Mouse (Mus musculus) frontal cortex, postnatal 14 days (tissue): Measurements from ENCODE around the gene Pde4a.
"Not testable (repeated sequence)": the region's sequence is repeated elsewhere in the genome, so short reads cannot be mapped to it uniquely, and the experiment has no call there.

Experiments
- DNase-seq, 2 experiments: peaks; one replicate each; pipeline ENCODE4 v3.0.0; 2022; ENCODE audit warnings: low spot score in 2 of 2

Gene Pde4a

DNA sequence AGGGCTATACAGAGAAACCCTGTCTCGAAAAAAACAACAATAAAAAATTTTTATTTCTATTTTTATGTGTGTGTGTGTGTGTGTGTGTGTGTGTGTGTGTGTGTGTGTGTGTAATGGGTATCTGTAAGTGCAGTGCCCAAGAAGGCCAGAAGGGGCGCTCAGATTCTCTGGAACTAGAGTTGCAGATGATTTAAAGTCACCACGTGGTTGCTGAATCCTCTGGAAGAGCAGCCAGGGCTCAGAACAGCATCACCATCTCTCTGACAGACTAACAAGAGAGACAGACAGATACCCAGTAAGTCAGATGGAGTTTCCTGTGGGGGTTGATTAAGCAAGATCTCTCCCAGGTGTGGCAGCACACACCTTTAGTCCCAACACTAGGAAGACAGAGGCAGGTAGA is 54.3 kb downstream of the Pde4a start:
- DNase-seq = no peak

DNA sequence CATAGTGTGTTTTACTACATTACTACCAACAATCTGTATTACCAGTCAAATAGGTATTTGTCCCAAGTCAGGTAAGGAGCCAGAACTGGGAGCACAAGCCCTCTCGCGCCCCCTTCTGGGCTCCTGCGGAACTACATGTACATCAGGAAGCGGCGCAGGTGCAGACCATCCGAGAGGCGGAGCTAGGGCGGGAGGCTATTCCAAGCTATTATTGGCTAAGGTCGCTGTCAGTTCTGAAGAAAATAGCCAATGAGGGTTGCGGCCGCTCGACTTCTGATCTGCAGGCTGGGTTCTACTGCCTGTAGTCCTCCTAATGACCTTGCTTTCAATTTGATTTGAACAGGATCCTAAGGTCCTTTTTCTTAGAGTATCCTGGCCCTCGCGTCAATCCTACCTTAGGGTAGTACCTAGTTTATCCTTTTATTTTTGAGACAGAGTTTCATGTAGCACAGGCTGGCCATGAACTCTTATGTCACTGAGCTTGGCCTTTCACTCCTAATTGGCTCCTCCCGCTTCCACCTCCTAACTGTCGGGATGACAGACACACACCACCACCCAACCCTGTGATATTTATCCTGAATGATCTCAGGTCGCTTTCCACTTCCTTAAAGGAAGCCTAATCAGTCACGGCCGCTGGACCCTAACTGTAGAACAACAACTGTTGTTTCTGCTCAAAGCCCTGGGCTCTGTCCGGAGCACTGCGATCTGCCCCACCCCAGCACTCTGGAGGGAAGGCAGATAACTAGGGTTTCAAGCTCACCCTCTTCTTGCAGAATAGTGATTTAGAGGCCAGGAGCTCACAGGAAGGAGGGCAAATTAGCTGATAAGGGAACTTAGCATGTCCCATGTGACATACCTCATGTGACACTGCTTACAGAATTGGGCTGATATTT is 55.2 kb downstream of the Pde4a start:
- peak; percentile 86 to 87 for DNase-seq

DNA sequence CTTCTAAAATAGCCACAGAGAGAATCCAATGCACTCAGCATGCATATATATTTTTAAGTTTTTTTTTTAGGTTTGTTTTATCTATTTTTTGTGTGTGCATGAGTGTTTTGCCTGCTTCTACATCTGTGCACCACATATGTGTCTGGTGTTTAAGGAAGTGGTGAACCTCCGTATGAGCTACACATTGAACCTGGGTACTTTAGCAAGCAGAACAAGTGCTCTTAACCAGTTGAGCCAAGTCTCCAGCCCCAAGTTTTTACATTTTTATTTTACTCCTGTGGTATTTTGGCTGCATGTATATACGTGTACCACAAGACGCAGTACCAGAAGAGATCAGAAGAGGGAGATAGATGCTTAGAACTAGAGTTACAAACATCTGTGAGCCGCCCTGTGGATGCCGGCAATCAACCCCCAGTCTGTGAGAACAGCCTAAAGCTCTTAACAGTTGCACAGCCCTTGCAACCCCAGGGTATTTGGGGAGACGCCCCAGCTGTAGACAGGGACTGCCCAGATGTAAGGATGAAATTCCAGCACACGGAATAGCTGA is 55.9 kb downstream of the Pde4a start:
- DNase-seq = no peak

DNA sequence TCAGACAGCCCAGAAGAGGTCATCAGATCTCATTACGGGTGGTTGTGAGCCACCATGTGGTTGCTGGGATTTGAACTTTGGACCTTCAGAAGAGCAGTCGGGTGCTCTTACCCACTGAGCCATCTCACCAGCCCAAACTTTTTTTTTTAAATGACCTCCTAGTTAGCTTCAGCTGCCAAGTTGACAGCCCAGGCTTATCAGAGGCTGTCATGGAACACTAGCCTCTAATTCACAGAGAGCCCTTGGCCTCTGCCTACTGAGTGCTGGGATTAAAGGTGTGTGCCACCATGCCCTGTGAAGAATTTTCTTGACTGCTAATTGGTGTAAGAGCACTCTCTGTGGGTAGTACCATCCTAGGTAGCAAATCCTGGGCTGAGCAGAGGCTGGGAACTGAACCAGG is 58.0 kb downstream of the Pde4a start:
- not testable (repeated sequence) for DNase-seq

DNA sequence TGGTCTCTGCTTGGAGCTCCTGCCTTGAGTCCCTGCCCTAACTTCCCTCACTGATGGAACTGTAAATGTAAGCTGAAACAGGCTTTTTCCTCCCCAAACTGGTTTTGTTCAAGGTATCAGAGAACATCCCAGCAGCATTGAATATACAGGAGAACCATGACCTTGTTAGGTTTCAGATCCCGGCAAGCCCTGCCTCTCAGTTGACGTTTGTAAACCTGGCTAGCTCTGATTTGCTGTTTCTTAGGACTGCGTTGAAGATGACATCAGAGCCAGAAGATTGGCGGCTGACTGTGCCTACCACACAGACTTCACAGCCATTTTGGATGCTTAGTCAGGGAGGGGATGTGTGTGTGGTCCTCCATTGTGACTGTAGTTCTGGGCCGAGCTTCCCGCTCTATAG is 58.4 kb downstream of the Pde4a start:
- no peak for DNase-seq

DNA sequence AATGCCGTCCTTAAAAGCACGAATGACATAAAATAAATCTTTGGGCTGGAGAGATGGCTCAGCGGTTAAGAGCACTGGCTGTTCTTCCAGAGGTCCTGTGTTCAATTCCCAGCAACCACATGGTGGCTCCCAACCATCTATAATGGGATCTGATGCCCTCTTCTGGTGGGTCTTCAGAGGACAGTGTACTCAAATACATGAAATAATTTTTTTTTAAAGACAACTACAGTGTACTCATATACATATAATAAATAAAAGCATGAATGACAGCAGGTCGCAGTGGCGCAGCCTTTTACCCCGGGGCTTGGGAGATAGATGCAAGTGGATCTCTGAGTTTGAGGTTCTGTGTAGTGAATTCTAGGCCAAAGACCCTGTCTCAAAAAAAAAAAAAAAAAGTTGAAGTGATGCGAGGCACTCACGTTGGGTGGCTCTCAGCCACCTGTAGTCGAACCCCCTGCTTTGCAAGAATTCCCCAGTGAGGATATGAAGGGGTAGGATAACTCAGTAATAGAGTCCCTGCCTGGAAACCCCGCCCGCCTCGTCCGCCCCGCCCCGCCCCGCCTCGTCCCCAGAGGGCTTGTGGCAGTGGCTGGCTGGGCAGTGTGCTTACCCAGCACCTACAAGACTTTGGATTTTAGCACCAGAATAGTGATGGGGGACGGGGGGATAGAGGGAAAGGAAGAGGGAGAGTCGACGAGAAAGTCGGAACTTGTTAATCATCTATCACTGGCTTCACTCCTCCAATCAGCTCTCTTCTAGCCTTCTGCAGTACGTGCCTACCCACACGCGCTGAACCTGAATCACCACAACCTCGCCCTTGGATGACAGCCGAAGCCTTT is 59.3 kb downstream of the Pde4a start:
- DNase-seq = no peak

DNA sequence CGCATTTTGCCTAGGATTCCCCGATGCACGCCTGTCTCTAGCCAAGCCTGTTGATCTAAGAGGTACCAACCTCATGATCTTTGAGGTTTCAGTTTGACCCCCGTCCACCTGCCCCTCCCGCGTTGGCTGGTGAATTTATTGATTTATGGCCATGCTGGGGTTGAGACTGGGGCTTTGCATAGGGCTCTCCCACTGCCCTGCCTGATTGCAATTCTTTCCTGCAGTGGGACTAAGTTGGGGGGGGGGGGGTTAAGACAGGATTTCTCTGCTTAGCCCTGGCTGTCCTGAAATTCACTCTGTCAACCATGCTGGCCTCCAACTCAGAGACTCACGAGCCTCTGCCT is 59.9 kb downstream of the Pde4a start:
- DNase-seq = no peak

DNA sequence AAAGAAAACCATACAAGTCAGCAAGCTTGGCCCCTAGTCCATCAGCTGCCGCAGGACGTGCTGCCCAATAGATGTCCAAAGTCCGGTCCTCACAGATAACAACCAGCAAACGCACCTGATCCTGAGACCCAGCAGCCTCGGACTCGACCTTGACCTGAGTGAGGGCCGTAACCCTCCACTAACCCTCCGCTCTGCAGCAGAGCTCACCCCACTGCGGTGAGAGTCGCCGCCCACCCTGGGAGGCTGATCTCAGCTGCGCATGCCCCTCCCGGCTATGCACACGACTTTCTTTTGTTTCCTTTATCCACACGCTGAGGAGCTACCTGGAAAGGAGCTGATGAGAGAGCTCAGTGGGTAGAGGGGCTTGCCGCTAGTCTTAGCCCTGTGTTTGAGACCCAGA is 61.8 kb downstream of the Pde4a start:
- no peak for DNase-seq

DNA sequence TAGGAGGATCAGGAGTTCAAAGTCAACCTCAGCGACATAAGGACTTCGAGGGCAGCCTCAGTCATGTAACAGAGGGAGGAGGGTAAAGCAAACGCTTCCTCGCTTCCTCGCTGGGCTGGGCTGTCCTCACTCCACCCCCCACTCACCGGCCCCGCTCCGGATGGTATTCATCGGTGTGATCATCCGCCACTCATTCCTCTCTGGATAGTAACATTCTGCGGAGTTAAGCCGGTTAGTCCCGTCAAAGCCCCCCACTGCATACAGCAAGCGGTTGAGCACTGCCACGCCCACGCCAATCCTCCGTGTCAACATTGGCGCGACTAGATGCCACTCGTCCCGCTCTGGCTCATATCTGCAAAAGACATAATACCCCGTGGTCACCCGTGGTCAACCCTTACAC is 66.0 kb downstream of the Pde4a start:
- no peak for DNase-seq

DNA sequence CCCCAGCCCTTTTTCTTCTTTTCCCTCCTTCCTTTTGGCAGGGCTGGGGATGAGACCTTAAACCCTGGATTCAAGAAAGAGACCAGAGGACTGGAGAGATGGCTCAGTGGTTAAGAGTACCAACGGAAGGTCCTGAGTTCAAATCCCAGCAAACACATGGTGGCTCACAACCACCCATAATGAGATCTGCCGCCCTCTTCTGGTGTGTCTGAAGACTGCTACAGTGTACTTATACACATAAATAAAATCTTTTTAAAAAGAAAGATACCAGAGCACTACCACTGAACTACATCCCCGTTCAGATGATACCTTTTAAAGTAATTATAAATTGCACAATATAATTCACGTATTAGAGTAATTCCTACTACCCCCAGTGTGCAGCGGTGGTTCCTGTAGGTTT is 67.4 kb downstream of the Pde4a start:
- no peak for DNase-seq

DNA sequence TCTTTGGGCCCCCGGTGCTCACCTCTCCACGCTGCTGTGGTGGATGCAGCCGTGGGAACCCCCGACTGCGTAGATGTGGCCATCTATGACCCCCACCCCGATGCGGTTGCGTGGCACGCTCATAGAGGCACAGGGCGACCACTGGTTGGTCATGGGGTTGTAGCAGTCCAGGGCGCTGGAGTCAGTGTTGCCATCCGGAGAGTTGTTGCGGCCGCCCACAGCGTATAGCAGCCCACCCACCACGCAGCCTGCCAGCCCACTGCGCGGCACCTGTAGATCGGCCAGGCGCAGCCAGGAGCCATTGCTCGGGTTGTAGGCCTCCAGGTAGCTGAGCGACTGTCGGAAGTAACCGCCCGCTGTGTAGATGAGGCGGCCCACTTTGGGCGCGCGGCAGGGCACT is 67.9 kb downstream of the Pde4a start:
- no peak for DNase-seq

DNA sequence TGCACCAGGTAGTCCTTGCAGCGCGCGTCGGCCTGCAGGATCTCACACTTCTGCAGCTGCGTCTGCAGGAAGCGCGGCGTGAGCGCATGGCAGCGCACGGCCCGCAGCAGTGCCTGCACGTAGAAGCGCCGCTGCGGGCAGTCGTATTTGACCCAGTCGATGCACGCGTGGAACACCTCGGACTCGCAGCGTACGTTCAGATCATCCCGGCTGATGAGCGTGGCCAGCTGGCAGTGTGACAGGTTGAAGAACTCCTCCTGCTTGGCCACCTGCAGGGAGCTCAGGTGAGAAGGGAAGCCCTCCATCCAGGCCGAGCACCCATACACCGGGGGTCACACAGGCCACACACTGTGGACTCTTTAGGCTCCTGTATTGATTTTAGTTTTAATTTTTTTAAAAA is 68.3 kb downstream of the Pde4a start:
- DNase-seq = no peak

DNA sequence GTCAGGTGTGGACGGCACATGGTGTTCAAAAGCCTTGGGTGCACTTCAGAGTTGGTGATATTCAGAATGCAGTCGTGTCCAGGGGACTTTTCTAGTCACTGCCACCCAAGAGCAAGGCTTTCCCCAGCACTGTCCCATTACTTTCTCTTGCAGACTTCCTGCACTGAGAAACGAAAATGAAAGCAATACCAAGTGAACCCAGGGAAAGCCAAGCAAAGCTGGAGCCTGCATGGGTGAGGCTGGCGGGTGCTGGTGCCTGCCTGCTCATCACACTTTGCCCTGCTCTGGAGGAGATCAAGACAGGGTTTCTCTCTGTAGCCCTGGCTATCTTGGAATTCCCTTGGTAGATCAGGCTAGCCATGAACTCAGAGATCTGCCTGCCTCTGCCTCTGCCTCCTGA is 69.8 kb downstream of the Pde4a start:
- DNase-seq = no peak

DNA sequence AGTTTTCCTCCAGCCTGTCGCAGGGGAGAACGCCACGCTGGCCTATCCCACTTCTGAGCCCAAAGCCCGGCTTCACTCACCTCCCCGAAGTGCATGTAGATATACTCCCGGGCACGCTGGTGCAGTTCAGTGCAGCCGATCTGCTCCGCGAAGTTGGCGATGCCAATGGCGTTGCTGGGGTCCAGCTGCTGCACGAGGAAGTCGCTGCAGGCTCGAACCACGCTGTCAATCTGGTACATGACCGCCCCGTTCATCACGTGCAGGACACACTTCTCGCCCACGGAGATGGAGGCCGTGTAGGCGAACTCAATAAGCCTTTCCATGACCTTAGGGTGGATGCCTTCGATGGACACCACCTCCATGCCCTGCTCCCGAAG is 71.5 kb downstream of the Pde4a start:
- no peak for DNase-seq

DNA sequence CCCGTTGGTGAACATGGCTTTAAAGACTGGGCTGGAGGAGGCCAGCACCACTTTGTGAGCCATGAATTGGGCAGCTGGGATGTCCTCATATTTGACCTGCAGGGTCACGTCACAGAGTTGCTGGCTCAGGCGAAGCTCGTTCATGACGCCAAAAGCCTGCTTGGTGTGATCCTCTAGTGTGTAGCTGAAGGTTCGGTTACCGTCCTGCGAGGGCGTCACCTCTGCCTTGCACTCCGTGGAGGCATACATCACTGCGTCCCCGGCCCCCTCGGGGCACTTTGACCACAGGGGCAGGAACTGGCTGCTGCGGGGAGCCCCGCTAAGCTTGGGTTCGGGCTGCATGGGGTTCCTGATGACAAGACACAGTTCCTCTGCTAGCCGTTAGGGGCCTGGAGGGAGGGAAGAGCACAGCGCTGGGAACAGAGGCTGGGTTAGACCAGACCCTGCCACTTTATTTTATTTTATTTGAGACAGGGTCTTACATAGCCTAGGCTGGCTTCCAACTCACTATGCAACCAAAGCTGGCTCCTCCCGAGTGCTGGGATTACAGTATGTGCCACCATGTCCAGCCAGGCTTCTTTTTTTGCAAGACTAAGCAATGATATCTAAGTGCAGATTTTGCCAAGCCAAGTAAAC is 72.0 kb downstream of the Pde4a start:
- DNase-seq = no peak

DNA sequence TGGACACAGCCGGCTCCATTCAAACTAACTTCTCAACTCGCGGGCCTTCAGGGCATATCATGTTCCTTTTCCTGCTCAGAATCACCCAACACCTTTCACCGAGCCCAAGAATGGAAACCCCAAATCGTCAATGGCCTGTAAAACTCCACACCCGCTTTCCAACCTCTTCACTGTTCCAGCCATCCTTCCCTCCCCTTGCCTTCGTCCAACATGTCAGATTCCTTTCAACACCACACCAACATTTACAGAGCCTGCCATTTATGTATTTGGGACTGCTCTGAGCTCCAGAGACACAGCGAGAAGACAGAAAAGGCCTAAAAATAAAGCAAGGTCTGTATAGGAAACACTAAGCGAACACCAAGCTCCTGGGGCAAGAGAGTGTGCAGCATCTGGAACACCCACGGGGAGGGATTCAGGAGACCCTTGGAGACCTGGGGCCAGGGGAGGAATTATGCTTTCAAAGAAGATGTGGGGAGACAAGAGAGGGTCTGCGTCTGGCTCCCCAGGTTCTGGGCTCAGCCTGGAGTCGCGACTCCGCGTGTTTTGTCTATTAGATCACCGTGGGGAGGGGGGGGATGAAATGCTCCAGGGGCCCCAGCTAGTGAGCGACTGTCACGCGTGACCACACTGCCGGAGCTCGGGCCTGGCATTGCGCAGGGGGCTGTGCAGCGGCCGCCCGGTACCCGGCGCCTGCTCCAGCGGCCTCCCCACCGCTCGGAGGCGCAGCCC is 72.7 kb downstream of the Pde4a start:
- no peak for DNase-seq

DNA sequence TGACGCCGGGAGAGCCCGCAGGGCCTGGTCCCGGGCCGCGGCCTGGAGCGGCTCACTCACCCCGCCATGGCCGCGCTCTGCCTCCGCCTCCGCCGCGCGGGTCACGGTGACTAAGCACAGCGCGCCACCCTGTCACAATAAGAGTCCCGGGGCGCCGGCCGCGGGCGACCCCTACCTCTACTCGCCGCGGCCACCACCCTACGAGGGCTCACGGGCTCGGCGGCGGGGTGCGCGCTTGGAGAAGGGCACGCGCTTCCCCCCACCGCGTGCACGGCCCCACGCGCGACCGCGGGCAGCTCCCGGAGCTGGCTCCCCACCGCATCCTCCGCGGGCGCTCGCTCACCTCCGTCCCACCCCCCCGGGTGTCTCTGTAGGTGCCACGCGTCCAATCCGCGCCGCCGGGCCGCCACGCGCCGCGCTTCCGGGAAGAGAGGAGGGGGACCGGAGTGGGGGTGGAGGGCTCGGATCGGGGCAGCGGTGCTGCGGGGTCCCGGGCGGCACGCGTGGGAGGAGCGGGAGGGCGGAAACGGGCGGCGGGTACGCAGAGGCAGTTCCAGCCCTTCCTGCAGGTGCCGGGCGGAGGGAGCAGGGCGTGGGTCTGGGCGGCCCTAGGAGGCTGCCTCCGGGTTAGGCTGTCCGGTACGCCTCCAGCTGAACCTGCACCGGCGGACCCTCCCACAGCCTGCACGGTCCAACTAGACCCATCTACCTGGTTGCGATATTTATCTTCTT is 73.4 kb downstream of the Pde4a start, which contains the start of gene Keap1:
Keap1 (minus strand) TSS at position 629 of the 732 bp plus-strand sequence.
- peak; percentile 51 to 66 for DNase-seq

DNA sequence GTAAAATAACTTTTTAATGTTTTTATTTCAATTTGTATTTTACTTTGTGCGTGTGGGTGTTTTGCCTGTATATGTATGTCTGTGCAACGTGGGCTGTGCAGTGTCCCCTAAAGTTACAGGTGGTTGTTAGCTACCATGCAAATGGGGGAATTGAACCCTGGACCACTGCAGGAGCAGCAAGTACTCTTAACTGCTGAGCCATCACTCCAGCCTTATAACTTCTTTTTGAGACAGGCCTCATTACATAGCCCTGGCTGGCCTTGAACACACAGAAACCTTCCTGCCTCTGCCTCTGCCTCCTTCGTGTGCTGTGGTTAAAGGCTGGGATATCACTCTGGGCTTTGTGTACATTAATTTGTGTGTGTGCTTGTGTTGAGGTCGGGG is 73.9 kb downstream of the Pde4a start:
- no peak for DNase-seq

DNA sequence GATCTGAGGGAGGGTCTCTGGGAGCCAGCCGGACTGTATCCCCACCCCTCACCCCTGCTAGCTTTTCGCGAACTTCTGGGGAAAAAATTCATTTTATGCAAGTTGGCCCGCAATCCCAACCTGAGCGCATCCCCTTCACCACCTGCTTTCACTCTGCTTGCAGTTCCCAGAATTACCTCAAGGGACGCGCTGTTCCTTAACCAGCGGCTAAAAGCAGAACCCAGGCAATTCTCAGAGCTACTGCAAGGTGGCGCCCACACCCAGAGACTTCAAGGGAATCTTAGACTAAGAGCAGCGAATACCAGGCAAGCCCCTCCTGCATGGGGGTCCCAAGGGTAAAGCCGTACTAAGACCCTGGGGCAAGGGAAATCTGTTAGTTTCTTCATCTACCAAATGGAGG is 75.8 kb downstream of the Pde4a start:
- DNase-seq = peak; percentile 64 to 75

DNA sequence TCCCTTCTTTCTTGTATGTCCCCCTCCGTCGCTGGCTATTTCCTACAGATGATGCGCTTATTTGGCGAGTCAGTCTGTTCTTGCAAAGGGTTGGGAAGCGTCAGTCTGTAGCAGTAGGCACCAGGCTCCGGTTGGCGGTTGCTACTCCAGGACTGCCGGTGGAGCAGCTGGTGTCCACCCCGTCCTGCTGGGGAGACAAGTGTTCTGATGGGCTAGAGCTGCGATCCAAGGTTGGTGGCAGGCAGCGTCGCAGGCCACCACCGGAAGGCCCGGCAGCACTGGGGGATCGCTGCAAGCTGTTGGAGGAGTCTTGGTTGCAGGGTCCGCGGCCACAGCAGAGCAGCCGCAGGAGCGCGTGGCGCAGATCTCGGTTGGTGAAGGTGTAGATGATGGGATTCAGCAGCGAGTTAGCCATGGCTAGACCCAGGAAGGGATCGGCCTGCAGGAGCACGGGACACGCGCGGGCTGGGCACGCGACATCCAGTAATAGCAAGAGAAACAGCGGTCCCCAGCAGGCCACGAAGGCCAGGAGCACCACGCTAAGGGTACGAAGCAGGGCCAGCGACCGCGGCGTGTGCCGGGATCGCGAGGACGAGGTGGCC is 78.4 kb downstream of the Pde4a start:
- DNase-seq = no peak
